Mouse (Mus musculus) urinary bladder, postnatal 10 days (tissue): ENCODE measurements around the gene Clk3.

Experiments
- DNase-seq: peaks from one replicate; pipeline ENCODE4 v3.0.0; 2022; ENCODE audit warnings: low spot score

The Clk3 gene

DNA sequence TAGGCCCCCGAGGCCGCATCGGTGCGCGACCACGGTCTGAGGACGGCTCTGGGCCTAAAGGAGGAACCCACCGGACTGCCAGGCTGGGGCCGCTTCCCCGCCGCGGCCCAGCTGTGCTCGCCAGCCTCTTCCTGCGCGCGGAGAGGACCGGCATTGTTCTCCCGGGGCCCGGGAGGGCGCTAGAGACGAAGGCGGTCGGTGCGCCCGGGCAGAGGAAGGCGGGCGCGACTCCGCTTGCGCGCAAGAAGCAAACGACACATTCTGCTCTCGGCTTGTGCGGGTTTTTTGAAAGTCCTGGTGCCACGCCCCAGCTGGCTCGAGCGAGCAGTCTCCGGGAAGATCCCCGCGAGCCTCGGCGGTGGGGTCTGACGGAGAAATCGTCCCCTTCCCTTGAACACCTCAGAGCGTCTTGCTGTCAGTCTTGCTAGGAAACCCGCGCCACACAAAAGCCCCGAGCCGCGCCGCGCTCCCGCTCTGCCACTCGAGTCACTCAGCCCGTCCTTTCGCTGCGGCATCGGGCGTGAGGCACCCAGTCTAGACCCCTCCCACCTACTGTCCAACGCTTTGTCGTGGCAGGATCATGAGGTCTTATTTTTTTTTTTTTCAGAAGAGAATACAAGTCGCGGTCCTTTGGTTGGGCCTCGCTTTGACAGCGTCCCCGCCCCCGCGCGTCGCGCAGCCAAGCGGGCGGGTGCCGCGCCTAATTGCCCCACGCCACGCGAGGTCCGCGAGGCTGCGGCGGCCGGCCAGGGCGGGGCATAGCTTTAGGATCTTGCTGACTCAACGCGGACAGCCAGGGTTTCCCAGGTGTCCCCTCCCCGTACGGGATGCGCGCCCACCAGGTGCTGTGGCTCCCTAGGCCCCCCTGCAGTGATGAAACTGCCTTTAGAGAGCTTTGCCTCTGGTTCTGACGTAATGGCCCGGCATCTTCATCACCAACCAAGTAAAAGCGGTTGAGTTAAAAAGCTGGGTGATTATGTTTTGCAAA is at the start of gene Clk3:
Clk3 (minus strand) TSS at position 497 of the 988 bp plus-strand sequence.
- DNase-seq = no peak

- DNase-seq = no peak
These were observed 49.2 kb upstream of the Clk3 start for GRCm38 (mm10) chr9:57814866-57815265.

- DNase-seq = no peak
These were observed 48.4 kb upstream of the Clk3 start for GRCm38 (mm10) chr9:57814014-57814413.

DNA sequence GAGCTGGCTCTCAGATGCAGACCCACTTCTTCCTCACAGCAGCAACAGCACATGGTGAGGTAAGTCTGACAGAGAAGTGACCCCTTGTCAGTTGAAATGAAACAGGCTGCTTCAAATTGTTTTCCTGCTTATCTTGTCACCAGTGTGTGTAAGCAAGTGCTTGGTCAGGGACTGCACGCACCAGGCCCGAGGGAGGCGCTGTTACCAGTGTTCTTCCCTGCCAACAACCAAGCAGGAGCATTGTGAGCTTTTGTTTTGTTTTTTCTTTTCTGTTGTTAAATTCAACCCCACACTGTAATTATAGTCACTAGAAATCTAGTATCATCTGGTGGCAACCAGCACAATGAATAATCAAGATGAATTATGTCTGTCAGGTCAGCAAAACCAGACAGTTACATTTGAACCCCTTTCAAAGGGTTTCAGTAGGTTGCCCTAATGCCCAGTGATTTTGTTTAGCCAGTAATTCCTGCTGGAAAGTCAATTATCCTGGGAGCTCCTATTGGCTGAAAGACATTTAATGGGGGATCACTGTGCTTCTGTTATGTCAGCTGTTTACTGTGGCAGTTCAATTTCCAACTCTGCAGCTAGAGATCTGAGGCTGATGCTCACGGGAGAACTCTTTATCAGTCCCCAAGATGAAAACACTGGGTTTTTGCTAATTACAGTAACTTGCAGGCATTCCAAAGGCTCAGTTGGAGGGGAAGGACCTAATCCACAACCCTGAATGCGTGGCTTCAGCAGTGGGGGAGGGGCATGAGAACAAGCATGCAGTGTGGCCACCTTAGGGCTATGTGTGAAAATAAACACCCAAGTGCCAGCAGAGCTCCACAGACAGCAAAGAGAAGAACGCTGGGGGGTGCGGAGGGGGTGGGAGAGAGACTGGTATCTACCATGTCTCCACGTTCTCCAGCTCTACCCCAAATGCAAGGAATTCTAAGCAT is 46.4 kb upstream of the Clk3 start:
- DNase-seq = no peak

GRCm38 (mm10) chr9:57810691-57811090 is 45.0 kb upstream of the Clk3 start:
- DNase-seq = no peak

DNA sequence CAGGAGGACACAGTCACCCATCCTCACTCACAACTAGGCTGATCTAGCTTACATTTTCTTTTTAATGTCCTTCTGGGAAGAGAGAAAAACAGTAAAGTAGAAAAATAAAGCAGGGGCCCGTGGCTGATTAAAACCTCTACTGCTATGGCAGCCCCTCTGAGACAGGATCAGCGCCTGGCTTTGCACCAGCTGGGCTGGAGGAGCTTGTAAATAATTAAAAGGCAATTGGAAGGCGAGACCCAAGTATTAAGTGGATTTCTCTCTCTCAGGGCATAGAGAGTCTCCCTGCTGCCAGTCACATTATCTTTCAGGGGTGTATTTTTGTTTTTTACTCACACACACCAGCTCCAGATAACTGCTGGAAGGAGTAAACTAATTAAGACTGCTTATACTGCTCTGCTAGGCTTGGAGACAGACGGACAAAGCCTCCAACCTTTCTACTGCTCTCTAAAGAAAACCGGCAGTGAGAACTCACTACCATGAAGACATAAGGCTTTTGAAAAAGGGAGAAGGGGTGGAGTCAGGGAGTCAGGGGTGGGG is 43.2 kb upstream of the Clk3 start:
- DNase-seq = no peak

GRCm38 (mm10) chr9:57807174-57807651 is 41.6 kb upstream of the Clk3 start:
- DNase-seq = no peak

DNA sequence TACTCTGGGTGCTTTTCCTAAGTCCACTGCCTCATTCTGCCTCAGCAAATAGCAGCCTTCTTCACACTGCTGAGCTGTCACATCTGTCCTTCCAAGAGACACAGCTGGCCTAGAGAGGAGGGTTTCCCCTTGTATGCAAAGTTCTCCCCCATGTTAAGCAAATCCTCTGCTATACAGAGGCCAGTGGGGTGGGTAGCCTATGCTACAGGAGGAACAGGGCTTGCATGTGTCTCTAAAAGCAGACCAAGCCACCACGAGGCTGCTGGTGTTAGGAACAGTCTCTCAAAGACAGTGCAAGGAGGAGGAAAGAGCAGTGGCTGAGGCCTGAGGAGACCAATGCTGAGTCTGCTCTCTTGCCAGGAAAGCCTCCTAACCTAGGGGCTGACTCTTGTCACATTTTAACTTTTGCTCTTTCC is 40.4 kb upstream of the Clk3 start:
- DNase-seq = no peak

DNA sequence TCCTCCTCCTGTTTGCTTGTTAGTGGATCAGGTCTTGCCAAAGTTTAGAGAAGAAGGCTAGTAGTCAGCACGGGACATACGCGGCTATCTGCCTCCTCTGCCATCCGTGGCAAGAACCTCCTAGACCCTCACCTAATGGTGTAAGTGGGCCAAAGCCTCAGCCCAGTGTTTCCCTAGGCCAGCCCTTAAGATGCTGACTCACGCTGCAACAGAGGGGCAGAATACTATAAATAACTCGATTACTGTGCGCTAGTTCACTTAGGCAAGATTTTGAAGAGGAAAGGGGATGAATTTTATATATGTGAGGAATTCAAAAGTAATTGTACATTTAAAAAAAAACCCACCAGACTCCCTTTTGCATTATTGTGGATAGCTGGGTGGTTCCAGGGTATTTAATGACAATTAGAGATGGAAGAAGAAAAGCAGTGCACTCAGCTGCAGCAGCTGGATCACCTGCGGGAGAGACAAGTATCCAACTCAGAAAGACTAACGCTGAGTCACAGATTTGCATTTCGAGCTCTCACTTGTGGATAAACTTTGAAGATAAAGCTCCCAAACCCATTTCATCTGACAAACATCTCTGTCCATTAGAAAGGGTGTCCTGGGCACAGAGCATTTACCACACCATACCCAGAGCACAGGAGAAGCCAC is 39.6 kb upstream of the Clk3 start:
- no peak for DNase-seq

DNA sequence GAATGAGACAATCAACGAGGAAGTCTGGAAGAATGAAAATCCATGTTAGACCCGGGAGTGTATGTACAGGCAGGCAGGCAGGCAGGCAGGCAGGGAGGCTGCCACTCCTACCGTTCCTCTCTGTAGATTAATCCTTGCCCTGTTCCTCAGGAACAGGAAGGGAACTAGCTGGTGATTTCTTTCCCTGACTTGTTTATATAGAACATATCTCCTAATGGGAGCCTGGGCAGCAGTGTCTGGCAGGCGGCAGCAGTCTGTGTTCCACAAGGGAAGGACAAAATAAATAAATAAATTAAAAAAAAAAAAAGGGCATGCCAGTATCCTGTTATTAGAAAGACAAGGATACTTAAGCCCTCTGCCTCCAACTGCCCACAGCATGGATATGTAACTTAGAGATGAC is 38.2 kb upstream of the Clk3 start:
- no peak for DNase-seq

DNA sequence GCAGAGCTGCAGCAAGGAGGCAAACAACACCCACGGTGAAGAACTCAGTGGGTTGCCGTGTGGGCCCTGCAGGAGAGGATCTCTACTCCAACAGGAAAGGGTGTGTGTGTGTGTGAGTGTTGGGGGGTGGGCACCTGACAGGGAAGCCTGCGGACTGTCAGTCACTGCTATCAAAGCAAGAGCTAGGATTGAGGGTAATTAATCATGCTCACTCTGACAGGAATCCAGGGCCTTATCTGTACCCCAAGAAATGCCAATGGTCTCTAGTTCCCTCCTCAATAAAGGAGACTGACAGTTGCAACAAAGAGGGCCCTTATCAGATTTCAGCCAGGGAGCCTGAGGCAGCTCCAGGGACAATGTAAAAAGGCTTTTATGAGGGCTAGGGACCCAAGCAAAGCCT is 37.4 kb upstream of the Clk3 start:
- DNase-seq = no peak

DNA sequence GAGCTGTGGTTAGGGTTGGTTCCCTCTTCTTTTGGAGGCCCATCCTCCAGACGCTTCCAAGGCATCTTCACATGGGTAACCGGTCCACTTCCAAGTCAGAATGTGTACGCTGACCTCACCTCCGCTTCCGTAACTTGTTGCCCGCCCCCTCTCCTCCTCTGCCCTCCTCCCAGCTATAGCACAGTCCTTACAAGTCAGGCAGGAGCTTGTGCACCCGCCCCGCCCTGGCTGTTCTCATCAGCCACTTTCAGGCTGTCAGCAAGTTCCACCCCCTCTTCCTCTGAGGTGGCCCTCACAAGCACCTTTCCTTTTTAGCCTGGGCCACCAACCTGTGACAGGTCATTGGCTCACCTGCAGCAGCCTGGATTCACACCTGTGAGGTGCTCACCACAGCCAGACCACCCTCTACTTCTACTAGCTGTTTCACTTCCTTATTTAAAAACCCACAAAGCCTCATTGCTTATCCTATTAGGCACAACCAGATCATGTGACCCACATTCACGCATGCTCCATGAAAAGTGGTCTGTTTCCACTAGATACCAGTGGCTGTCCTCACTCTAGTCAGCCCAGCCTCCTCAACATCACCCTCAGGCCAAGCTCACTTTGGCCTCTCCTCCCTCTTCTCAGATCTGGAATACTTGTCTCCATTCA is 34.8 kb upstream of the Clk3 start:
- no peak for DNase-seq

GRCm38 (mm10) chr9:57798725-57799253 is 33.1 kb upstream of the Clk3 start:
- DNase-seq = no peak

GRCm38 (mm10) chr9:57797456-57797855 is 31.8 kb upstream of the Clk3 start:
- no peak for DNase-seq

- no peak for DNase-seq
These were observed 24.1 kb upstream of the Clk3 start for GRCm38 (mm10) chr9:57789733-57790132.

GRCm38 (mm10) chr9:57782656-57783055 is 17.0 kb upstream of the Clk3 start:
- DNase-seq = no peak

DNA sequence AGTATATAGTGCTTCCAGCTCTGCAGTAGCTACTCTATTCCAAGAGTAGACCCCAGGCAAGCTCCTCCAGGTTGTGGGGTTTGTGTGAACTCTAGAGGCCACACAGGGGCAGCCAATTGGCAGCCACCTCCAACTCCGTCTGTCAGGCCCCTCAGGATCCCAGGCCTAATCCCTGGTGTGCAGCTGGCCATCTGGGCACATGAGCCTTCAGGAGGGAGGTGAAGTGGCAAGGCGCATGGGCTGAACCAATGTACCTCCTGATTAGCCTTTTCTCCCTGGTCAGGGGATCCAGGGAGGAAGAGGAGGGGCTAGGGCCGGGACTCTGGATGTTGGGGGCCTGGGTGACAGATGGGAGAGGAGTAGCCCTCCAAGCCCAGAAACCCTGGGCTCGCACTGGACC is 10.1 kb upstream of the Clk3 start:
- DNase-seq = no peak

DNA sequence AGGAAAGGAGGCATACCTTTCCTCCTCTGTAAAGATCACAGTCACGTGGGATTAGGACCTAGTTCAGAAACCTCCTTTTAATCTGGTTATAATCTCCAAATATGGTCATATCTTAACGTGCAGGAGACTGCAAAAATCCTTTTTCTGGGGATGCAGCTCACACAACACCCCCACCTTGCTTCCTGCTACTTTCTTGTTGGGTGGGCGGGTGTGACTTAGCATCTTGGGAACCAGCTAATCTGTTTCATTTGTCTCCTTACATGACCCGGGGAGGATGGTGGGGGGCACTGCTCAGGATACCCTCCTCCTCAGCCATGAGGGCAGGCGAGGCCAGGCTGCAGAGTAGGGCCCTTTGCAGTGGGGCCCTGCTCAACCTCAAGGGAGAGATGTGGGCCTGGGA is 9.4 kb upstream of the Clk3 start:
- no peak for DNase-seq

GRCm38 (mm10) chr9:57774168-57774567 is 8.5 kb upstream of the Clk3 start:
- DNase-seq = no peak

DNA sequence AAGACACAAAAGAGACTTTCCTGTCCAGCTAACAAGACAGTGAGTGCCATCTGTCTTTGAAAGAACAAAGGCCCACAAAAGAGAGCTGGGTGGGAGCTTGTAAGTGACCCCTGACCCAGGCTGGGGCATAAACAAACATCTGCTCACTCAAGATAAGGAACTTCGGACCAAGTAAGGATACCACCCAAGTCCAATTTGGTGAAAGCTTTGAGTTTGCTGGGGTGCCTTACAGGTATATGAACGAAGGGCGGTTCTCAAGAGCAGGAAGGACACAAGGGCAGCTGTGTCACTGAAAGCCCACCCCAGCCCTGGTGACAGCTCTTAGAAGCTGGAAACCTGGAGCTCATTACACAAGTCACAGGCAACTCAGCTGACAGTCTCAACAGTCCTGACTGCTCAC is 8.1 kb upstream of the Clk3 start:
- DNase-seq = no peak

DNA sequence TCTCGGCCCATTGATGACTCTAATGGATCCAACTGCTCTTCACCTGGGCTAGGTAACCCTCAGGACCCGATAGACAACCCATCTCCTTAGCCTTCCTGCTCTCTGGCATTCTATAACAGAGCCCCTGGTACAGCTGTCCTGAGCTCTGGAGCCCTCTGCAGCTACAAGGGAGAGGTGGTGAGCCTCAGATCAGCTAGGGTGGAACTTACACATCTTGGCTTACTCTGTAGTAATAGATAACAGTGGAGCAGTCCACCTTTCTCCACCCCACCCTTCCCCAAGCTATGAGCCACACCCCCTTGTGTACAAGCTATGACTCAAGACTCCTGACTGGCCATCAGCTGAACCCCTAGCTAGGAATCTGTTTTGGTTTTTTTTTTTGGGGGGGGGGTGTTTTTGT is 5.2 kb upstream of the Clk3 start:
- DNase-seq = no peak
